Mouse (Mus musculus) adrenal gland, adult (tissue): ENCODE results near the gene Degs1.
A peak's percentile ranks its signal among the peaks of the same experiment; 100 is the strongest.
"Not testable (repeated sequence)": the region's sequence is repeated elsewhere in the genome, so short reads cannot be mapped to it uniquely, and the experiment has no call there.

Source experiments
- DNase-seq, 2 experiments: peaks; one replicate each; pipeline ENCODE4 v3.0.0; 2022 to 2023; ENCODE audit warnings: low spot score in 1 of 2; ENCODE audit not compliant: inconsistent age in 2 of 2

The Degs1 gene

DNA sequence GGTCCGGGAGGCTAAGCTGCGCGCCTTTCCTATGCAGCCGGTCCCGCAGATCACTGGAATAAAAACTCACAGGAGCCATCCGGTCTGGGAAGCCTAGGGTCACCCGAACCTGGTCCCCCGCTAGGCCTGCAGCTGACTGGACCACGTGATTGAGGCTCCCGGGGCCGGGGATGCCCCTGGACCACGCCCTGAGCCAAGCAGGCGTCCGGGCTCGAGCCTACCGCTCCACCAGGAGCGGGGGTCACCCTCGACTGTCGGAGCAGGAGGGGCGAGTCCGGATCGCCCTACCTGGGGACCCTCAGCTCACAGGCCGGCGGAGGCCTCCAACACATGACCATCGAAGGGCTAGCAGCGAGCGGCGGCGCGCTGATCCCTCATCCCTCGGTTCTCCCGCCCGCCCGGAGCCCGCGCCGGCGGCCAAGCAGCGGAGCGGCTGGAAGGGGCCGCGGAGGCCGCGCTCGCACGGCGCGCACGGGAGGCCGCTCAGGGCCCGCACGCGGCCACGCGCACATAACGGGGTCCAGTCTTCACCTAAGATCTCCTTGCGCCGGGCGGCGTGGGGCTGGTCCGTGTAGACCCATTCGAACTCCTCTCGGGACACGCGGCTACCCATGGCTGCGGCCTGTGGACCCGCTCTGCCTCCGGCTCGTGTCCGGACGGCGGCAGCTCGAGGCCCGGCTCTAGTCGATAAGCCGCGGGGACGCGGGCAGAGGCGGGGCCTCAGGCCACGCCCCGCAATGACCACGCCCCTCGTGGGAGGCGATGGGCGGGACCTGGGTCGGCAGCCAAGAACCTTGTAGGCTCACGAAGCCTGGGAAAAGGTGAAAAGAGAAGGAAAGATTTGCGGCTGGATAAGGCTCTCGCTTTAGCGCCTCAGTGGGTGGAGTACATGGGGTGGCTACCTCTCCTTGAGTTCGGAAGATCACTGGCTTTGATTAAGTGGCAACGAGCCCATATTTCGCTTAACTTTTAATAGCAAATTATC lies at the start of gene Degs1:
TSS of gene Degs1 (minus strand) at position 714 of the 985 bp plus-strand sequence.
- DNase-seq: peak; percentile 97 to 100

DNA sequence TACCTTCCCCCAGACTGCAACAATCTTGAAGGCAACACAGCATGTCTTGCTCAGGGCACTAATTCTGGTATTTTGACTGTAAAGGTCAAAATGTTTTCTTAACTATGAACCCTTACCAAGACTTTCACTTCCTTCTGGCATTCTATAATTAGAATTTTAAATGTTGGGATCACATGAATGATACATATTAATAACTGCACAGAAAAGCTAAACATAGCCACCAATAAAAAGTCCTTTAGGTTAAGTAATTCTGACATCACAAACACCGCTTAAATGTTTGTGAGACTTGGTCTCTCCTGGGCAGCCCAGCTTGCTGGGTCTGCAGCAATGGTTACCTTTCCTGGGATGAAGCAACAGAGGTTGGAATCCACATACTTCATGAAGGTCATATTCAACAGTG lies 43.3 kb upstream of the Degs1 start:
- no peak for DNase-seq

DNA sequence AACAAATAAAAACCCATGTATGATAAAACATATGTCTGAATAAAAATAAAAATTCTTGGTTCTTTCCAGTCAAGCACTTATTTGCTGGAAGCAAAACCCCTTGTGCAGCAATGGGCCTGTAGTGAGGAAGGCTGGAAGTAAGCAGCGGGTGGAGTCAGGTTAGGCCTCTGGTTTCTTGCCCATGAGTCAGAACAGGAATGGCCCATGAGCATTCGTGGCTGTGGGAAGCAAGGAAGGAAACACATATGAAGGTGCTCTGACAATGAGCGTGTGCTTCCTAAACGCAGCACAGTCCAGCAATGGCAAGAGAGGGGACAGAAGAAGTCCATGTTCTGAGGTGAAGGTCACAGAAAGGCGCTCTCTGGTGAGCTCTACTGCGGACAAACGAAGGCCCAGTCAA lies 41.9 kb upstream of the Degs1 start:
- no peak for DNase-seq

DNA sequence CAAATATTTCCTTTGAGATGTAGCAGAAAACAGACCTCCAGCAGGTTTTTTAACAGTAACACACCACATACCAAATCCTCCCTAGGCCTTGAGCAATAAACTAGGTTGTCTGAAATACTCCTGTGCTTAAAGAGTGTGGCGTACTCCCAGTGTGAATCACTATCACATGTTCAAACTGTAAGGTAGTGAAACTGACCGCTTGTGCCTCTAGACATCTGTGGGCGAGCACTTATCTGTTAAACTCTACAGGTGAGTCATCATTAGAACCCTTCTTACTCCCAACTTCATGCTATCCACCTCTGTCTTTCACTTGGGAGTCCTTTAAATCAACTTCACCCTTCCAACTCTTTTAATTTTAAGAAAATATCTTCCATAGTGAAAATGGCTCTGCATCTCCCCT lies 40.5 kb upstream of the Degs1 start:
- DNase-seq: no peak

DNA sequence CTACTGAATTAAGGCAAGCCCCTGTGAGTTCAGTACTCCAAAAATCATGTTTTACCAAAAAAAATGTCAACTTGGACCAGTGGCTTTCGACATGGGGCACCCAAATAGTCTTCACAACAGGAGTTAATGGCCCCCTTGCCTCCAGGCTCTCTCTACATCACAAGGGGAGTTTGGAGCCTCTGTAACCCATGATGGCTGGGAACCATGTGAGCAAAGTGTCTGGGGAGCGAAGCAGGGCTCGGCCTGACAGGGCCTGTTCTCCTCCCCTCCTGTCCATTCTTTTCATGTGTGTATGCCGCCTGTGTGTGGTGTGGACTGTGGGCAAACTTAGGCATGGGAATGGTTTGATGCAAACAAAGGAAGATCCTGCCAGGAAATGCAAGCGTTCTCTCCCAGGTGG lies 31.6 kb upstream of the Degs1 start:
- DNase-seq: no peak

DNA sequence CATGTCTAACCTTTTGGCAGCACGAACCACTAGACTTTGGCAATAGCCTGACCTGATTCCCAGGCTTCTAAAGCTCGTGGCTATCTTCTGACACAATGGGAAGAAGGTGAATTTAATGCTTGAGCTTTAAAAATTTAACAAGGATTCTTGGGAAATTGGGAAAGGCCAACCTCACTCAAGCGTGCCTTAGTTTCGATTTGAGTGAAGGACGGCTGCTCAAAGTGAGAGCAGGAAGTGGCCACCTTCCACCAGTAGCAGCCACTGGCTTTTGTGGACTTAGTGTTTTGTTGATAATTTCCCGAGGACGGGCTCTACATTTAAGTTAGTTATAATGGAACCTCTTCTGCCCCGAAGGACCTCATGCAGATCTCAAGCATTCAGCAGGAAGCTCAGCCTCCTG lies 30.6 kb upstream of the Degs1 start:
- peak in 1 of 2 experiments; percentile 17 for DNase-seq

DNA sequence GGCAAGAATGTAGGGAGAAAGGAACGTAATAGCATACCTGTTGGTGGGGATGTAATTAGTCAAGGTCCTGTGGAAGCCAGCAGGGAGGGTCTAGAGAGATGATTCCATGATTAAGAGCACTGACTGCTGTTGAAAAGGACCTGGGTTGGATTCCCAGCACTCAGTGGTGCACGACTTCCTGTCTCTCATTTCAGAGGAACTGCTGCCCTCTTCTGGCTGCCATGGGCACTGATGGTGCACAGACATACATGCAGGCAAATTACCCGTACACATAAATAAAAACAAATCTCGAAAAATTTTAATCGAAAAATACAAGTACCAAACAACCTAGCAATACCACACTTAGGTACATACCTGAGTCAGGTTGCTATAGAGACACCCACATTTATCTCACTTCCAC lies 28.8 kb upstream of the Degs1 start:
- peak in 1 of 2 experiments; percentile 21 for DNase-seq

DNA sequence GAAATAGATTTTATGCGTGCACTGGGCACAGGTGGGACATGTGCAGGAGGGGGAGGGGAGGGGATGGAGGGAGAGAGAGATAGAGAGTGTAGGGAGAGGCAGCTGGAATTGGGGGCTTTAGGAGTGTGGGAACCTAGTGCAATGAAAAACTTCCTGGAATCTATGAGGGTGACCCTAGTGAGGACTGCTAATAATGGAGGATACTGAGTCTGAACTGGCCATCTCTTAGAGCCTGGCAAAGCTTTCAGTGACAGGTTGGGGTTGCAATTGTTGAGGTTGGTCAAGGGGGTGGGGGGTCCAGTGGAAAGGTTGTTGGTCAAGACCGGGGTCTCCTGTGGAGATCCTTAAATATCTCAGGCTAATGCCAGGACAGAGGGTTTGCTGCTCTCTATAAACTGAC lies 27.7 kb upstream of the Degs1 start:
- no peak for DNase-seq

DNA sequence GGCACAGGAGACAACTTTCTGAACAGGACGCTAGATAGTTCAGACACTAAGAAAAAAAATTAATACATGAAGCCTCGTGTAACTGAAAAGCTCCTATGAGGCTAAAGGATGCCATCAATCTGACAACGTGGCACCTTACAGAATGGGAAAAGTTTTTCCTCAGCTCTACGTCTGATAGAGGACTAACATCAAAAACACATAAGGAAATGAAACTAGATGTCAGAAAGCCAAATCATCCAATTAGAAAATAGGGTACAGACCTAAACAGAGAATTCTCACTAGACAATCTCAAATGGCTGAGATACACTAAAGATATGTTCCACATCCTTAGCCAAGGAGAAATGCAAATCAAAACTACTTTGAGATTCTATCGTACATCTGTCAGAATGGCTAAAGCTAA lies 26.8 kb upstream of the Degs1 start:
- DNase-seq: no peak

DNA sequence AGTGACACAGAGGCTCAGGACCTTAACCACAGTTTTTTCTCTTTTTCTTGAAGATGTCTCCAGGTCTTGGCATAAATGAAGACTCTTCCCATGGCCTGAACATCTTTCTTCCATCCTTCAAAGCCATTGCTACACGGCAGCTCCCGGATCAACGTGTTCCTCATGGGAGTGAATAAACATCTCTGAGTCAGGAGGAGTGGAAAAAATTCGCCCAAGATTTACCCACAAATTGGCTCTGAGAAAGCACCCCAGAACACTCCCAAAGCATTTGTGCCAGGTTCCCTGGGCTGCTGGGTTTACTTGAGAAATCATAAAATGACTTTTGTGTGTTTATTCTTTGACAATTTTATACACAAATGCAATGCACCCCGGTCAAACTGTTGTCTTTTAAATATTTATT lies 20.3 kb upstream of the Degs1 start:
- no peak for DNase-seq

DNA sequence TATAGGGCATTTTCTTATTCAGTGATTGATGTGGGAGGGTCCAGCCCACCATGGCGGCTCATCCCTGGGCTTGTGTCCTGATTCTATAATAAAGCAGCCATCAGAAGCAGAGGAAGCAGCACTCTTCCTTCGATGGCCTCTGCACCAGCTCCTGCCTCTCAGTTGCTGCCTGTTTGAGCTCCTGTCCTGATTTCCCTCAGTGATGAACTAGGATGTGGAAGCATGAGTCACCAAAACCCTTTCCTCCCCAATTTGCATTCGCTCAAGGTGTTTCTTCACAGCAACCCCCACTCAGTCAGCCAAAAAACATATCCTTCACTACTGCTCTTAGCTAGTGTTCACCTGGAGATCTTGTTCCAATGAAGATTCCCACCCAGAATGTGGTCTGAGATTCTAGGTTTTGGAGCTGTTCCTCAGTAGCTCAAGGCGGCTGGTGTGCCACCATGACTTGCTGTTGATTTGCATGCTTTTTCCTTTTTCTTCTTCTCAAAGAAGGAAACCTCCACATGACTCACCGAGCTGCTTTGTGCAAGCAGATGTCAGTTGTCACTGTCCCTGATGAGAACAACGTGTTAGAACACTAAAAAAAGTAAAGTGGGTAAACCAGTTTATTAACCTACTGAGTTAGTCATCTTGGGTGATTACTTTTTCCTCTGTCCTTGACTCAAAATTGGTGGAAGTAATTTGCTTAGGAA lies 19.7 kb upstream of the Degs1 start:
- no peak for DNase-seq

DNA sequence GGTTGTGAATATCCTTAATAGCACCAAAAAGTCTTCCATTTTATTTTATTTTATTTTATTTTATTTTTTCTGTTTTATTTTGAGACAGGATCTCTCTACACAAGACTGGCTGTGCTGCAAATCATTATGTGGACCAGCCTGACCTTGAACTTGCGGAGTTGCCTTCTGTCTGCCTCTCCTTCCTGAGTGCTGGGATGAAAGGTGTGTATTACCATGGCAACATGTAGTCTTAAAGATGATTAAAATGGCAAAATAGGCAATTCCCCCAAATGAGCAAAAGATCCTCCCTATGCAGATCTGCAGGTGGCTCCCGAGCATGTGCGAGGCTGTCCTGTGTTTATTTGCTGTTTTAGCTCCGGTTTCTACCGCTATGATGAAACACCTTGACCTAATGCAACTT lies 15.2 kb upstream of the Degs1 start:
- no peak for DNase-seq

DNA sequence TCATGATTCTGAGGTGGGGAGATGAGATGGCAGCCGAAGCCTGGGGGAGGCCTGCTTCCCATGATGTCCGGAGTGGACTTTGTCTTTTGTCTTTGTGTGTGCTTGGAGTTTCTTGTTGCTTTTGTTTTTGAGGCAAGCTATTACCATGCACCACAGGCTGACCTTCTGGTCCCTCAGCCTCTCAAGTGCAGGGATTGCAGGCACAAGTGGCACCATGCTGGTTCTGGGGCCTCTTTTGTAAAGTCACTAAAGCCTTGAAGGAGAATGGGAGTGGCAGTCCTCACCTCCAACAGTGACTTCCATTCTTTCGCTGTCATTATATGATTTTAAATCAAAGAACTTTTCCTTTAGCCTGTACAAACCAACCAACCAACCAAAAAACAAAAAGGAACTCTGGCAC lies 14.6 kb upstream of the Degs1 start:
- DNase-seq: no peak

DNA sequence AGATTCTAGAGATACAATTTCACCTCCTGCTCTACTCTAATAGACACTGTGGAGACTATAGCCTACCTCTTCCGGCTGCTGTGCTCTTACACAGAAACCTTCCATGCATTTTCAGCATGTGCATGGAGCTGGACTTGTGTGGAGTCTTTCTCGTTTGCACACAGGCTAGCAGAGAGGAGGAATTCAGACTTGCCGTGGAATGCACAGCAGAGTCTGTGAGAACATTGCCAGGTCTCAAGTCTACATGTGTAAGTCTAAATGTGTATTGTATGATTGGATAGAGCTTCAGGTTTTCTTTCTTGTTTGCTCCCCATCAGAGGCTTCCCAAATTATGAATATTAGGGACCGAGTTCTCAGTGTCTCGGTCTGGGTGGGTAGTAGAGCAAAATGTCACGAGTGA lies 14.2 kb upstream of the Degs1 start:
- DNase-seq: no peak

DNA sequence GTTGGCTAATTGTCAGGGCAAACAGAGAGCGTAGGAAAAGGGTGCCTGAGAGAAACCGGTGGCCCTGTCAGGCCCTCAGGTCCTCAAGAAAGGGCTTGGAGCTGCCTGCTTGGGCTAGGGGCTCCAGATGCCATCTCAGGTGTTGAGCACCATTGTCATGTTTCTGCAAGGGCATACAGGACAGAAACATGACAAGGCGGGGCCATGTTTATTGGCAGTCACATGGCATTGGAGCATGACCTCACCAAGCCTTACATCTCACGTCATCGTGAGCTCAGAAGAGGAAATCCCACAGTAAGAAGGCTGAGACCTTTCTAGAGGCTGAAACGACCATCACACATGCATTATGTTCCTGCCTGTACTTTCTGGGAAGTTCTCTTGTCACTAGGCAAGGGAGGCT lies 13.5 kb upstream of the Degs1 start:
- no peak for DNase-seq

DNA sequence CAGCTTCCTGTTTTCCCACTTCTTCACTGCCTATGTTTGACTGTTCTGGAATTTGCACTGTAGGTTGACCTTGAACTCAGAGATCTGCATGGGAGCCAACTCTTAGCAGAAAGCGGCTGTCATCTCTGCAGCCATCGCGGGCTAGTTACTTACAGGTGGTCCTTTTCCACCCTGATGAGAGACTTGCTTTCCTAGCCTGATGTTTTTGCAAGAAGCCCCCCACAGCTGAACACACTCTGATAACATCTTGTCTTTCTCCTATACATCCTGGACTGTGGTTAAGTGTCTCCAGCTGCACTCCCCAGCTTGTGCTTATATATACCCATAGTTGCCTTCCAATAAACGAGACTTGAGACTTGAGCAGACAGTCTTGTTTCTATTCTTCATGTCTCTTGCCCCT lies 9.7 kb upstream of the Degs1 start:
- peak in 1 of 2 experiments; percentile 15 for DNase-seq

DNA sequence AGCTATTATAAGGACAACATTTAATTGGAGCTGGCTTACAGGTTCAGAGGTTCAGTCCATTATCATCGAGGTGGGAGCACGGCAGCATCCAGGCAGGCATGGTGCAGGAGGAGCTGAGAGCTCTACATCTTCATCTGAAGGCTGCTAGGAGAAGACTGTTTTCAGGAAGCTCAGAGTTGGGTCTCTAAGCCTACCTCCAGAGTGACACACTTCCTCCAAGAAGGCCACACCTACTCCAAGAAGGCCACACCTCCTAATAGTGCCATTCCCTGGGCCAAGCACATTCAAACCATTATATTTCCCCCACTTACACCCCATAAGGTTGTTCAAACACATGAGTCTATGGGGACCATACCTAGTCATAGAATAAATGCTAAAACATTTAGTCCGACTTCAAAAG lies 8.1 kb upstream of the Degs1 start:
- DNase-seq: not testable (repeated sequence)

DNA sequence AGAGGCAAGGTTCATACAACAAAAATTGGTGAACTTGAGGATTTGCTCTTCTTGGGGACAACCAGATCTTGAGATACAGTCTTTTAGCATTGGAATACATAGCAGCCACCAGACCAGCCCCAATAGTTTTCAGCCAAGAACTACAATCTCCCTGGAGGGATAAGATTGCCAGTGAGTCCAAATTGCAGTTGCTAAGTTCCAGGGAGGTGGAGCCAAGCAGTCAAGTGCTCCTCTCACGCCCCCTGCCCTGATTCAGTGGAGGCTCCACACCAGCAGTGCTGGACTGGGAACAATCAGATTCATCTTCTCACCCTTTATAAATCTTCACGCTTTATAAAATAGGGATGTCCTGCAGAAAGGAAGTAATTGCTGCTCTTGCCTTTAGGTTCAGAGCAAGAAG lies 7.2 kb upstream of the Degs1 start:
- no peak for DNase-seq

DNA sequence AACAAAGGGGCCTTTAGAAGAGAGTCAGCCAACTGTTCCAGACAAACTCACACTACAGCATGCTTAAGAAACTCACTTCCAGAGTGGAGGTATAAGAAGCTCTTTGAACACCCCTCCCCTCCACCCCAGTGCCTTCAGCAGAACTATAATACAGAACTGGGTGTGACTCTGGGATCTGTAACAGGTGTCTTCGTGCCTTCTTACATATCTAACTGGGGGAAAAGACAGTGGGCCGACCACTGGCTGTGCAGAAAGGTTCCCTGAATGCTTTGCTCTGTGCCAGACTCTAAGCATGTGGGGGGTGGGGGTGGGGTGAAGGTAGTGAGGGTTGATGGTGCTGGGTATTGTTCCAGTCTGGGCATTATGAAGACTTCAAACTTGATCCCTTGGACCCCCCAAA lies 6.0 kb upstream of the Degs1 start:
- no peak for DNase-seq

DNA sequence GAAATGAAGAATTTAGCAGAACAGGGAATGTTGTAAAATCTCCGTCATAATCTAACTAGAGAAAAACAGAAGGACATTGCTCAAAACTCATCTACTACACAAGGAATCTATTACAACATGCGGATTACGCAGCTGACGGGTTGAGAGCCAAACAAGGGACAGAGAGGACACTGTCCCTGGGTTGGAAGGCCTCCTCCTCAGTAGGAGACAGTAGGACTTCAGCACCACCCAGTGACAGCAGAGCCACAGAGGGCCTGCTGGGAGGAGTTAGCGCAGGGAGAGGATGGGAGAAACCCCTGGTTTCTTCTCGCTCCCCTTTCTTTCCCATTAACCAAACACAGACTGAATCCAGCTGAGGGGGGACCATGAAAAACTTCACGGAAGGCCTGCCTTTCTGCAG lies 5.2 kb upstream of the Degs1 start:
- peak in 1 of 2 experiments; percentile 44 for DNase-seq

DNA sequence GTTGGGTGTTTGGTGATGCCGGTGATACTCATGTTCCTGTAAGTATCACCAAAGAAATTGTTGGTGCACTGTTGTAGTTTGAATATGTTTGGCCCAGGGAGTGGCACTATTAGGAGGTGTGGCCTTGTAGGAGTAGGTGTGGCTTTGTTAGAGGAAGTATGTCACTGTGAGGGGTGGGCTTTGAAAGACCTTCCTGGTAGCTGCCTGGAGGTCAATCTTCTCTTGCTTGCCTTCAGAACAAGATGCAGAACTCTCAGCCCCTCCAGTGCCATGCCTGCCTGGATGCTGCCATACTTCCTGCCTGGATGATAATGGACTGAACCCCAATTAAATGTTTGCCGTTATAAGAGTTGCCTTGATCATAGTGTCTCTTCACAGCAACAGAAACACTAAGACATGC lies 2.2 kb upstream of the Degs1 start:
- no peak for DNase-seq

DNA sequence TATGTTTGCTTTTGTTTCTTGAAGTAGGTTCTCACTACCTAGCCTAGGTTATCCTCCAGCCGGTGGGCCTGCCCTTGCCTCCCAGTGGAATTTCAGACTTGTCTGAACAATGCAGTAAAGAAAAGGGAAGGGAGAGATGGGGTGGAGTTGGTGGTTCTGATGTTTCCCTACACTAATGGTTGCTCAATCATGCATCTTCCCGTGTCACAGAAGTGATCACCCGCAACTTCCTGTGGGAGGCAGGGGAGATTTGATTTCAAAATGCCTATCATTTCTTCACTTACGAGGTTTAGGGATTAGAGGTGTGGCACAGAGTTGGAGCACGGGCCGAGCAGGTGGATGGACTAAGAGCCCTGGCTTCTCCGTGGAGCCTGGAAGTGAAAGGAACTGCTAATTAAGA lies 627 bp upstream of the Degs1 start:
- DNase-seq: peak in 1 of 2 experiments; percentile 13
